Mouse (Mus musculus) left cerebral cortex, adult 2 months (tissue): ENCODE measurements around the gene Arap1. TPM values are rescaled to one million over a fixed set of nuclear protein-coding genes. Genes with fewer than 3 reads are reported as not detected.

Source experiments
- DNase-seq, 2 experiments: peaks; one replicate each; pipeline ENCODE4 v3.0.0; 2021 to 2022; ENCODE audit warnings: low spot score in 2 of 2, mixed read lengths in 1 of 2; ENCODE audit errors: extremely low spot score in 1 of 2
- H3K27ac ChIP-seq: fragments of 200-600 bp; 2 replicates; pipeline ENCODE4 v1.8.1; 2022
- H3K4me3 ChIP-seq: fragments of 200-600 bp; 2 replicates; pipeline ENCODE4 v1.8.1; 2022
- CTCF ChIP-seq: fragments of 200-600 bp; IDR thresholded peaks from 2 replicates; pipeline ENCODE4 v1.8.1; 2022; ENCODE audit warnings: antibody characterized with exemption, mild to moderate bottlenecking, moderate library complexity
- intact Hi-C: fragments of 180-260 bp; cut with DNase I; formaldehyde crosslinking; loops from one replicate; pipeline ENCODE4 v1.15.1; 2025
- total RNA-seq, 2 experiments: library from RNA; stranded (reverse); gene quantifications; 2 replicates each; pipeline ENCODE4 v1.2.3; 2021

Arap1 gene
- total RNA-seq, 2 experiments from 2014 or later: 16.6 to 22.1 TPM

- no peak for DNase-seq
- H3K4me3 ChIP-seq: peak overlapping the region; percentile 21
- intact Hi-C loops: no loop called here
- no peak for TF ChIP-seq CTCF
- peak overlapping the region; percentile 90 for H3K27ac ChIP-seq
These were observed 108.5 kb downstream of the Arap1 start for GRCm38 (mm10) chr7:101456318-101456717.

GRCm38 (mm10) chr7:101456789-101457188 lies 108.9 kb downstream of the Arap1 start:
- intact Hi-C loops: no loop called here
- Histone ChIP-seq H3K27ac (peak overlapping the region; percentile 90), H3K4me3 (peak overlapping the region; percentile 21; the same call in 1 of the 2 replicates)
- DNase-seq: no peak
- no peak for TF ChIP-seq CTCF

- peak overlapping the region; percentile 21; the same call in 1 of the 2 replicates for H3K4me3 ChIP-seq
- intact Hi-C loops: no loop called here
- TF ChIP-seq CTCF: no peak
- peak overlapping the region; percentile 90 for H3K27ac ChIP-seq
- DNase-seq: peak in 1 of 2 experiments; percentile 70
These were observed 109.4 kb downstream of the Arap1 start for GRCm38 (mm10) chr7:101457283-101457682.

GRCm38 (mm10) chr7:101457801-101458200 lies 109.9 kb downstream of the Arap1 start:
- intact Hi-C loops: no loop called here
- no peak for DNase-seq
- Histone ChIP-seq H3K27ac (peak overlapping the region; percentile 90), H3K4me3 (0 out of 2 replicates have a peak overlapping the region, but pooled peaks have one; percentile 17)
- TF ChIP-seq CTCF: no peak

- H3K27ac ChIP-seq: peak overlapping the region; percentile 90
- 0 out of 2 replicates have a peak overlapping the region, but pooled peaks have one; percentile 17 for H3K4me3 ChIP-seq
- no peak for DNase-seq
- intact Hi-C loops: no loop called here
- no peak for TF ChIP-seq CTCF
These were observed 110.5 kb downstream of the Arap1 start for GRCm38 (mm10) chr7:101458278-101458781.

- Histone ChIP-seq H3K27ac (peak overlapping the region; percentile 90), H3K4me3 (no peak overlapping the region)
- TF ChIP-seq CTCF: no peak
- no peak for DNase-seq
- intact Hi-C loops: no loop called here
These were observed 111.5 kb downstream of the Arap1 start for GRCm38 (mm10) chr7:101459305-101459813.

GRCm38 (mm10) chr7:101459923-101460607 lies 112.2 kb downstream of the Arap1 start:
- intact Hi-C loops: no loop called here
- Histone ChIP-seq H3K27ac (peak overlapping the region; percentile 90), H3K4me3 (no peak overlapping the region)
- TF ChIP-seq CTCF: no peak
- no peak for DNase-seq

GRCm38 (mm10) chr7:101460608-101460957 lies 112.7 kb downstream of the Arap1 start:
- no peak for DNase-seq
- H3K27ac ChIP-seq: peak overlapping the region; percentile 90
- intact Hi-C loops: no loop called here
- no peak overlapping the region for H3K4me3 ChIP-seq
- TF ChIP-seq CTCF: no peak

GRCm38 (mm10) chr7:101461571-101461970 lies 113.7 kb downstream of the Arap1 start:
- intact Hi-C loops: no loop called here
- H3K27ac ChIP-seq: peak overlapping the region; percentile 90
- no peak for DNase-seq
- no peak overlapping the region for H3K4me3 ChIP-seq
- TF ChIP-seq CTCF: no peak

Other genes with a start within 250 kb of the Arap1 start
- gene Atg16l2, start 45.8 kb upstream of the Arap1 start, total RNA-seq: 10 to 100 TPM; 67.5 to 67.8 TPM
- 10 to 100 TPM; 81.7 to 84.3 TPM for gene Stard10, start 31.0 kb upstream of the Arap1 start, total RNA-seq
- gene Gm45837, start 62.8 kb downstream of the Arap1 start, total RNA-seq: 1 to 10 TPM; 1.6 to 3.4 TPM
- 100 to 1,000 TPM; 372 to 375 TPM for gene Pde2a, start 73.6 kb downstream of the Arap1 start, total RNA-seq
- not detected for gene Art2b, start 237.5 kb downstream of the Arap1 start, total RNA-seq